Mouse (Mus musculus) liver, postnatal 0 days (tissue): ENCODE measurements around the gene Fam131c.

ENCODE experiments used
- CTCF ChIP-seq: sonication (generic); IDR thresholded peaks from 2 replicates; pipeline ENCODE4 v1.5.1; 2016; ENCODE audit warnings: antibody characterized with exemption, low read depth
- EP300 ChIP-seq: IDR thresholded peaks from 2 replicates; pipeline ENCODE4 v1.6.1; 2016; ENCODE audit warnings: antibody characterized with exemption, low read depth, mild to moderate bottlenecking

DNA sequence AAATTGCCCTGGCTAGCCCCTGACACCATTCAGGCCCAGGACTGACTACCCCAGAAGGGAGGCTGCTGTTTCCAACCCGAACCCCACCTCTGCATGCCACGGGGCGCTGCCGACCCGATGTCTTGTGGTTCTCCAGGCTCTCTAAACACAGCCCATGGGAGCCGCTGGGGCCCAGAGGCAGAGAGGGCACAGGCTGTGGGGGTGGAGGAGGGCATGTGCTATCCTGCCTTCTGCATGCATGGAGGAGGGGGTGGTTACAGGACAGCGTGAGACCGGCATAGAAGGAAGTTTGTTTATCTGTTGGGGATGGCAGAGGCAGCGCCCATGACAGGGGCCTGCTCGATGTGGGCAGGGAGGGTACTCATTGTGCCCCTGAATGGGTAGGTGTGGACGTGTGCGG is 18.0 kb upstream of the Fam131c start:
- TF ChIP-seq CTCF: no peak
- TF ChIP-seq EP300: no peak
